Mouse (Mus musculus) hindbrain, postnatal 0 days (tissue): ENCODE data around the gene Trem3. TPM values are rescaled to one million over a fixed set of nuclear protein-coding genes. Genes with fewer than 3 reads are reported as not detected.

ENCODE experiments used
- ATAC-seq: fragments of 200-750 bp; cut with Nextera tagmentation; 2 replicates; pipeline ENCODE4 v1.8.0; 2017; ENCODE audit warnings: mild to moderate bottlenecking, moderate TSS enrichment, moderate library complexity
- DNase-seq: peaks from one replicate; pipeline ENCODE4 v3.0.0-alpha.2; 2015; ENCODE audit warnings: low spot score
- H3K27ac ChIP-seq: fragments of 300-500 bp; sonication (generic); 2 replicates; pipeline ENCODE4 v1.5.1; 2014; ENCODE audit warnings: mild to moderate bottlenecking
- H3K27me3 ChIP-seq: fragments of 300-500 bp; sonication (generic); 2 replicates; pipeline ENCODE4 v1.6.1; 2014; ENCODE audit warnings: low read length, mixed read lengths; ENCODE audit not compliant: insufficient read depth
- H3K36me3 ChIP-seq: fragments of 300-500 bp; sonication (generic); 2 replicates; pipeline ENCODE4 v1.6.1; 2014; ENCODE audit warnings: low read length, mixed read lengths; ENCODE audit not compliant: insufficient read depth
- H3K4me1 ChIP-seq: fragments of 300-500 bp; sonication (generic); 2 replicates; pipeline ENCODE4 v1.6.1; 2014; ENCODE audit warnings: antibody characterized with exemption, low read length, mixed read lengths; ENCODE audit not compliant: insufficient read depth
- H3K4me2 ChIP-seq: fragments of 300-500 bp; sonication (generic); 2 replicates; pipeline ENCODE4 v1.6.1; 2014; ENCODE audit warnings: low read depth, mild to moderate bottlenecking, low read length, moderate library complexity, mixed read lengths
- H3K4me3 ChIP-seq: fragments of 300-500 bp; sonication (generic); 2 replicates; pipeline ENCODE4 v1.5.1; 2014; ENCODE audit warnings: low read length
- H3K9ac ChIP-seq: fragments of 300-500 bp; sonication (generic); replicated peaks from 2 replicates; pipeline ENCODE4 v1.6.1; 2014; ENCODE audit warnings: mild to moderate bottlenecking, low read length, moderate library complexity, mixed read lengths
- H3K9me3 ChIP-seq: fragments of 300-500 bp; sonication (generic); 2 replicates; pipeline ENCODE4 v1.6.1; 2016; ENCODE audit warnings: low read length, mixed read lengths
- CTCF ChIP-seq: IDR thresholded peaks from 2 replicates; pipeline ENCODE4 v1.5.1; 2016; ENCODE audit warnings: antibody characterized with exemption, control low read depth, low read depth
- WGBS: fragments of 180-500 bp; shearing (Covaris S2); extraction: QIAGEN DNeasy Blood & Tissue Kit; methylation state at CpG from one replicate; pipeline ENCODE4 v1.1.7; 2014; 5-methylcytosine and 5-hydroxymethylcytosine counted together
- polyA plus RNA-seq: library from polyadenylated mRNA; unstranded; fragments of >200 nt; fragmentation: Nextera tagmentation; extraction: Ambion mirVana; gene quantifications from 2 replicates; pipeline ENCODE4 v1.2.1, GENCODE M21; 2015
- total RNA-seq: library from RNA; depleted of rRNA; stranded (reverse); fragments of >200 nt; gene quantifications from 2 replicates; pipeline ENCODE4 v1.2.3, GENCODE M21; 2014

Trem3 gene
- total and polyA plus RNA-seq, 2 experiments from 2014 or later: not detected

DNA sequence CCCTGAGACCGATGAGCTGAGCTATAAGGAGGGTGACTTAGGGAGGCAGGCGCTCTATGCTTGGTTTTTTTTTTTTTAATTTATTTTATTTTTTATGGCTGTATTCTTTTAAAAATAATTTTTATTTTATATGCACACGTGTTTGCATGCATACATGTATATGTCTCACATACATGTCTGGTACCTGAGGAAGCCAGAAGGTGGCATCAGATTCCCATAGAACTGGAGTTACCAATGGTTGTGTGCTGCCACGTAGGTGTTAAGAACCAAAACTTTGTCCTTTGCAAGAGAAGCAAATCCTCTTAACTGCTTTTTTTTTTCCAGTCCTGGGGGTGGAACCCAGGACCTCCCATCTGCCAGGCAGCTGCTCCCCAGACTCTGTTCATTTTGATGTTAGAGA, 13.8 kb upstream of the Trem3 start:
- Histone ChIP-seq H3K36me3 (no peaks in the 10 kb centered on the region), H3K4me1 (no peaks in the 10 kb centered on the region), H3K27ac (no peak overlapping the region), H3K9ac (no peak overlapping the region), H3K9me3 (no peaks in the 10 kb centered on the region), H3K4me3 (no peak overlapping the region), H3K4me2 (no peak overlapping the region), H3K27me3 (no peaks in the 10 kb centered on the region)
- WGBS: 92% methylated on average over 4 of the region's 4 CpGs
- TF ChIP-seq CTCF: no peak
- DNase-seq (no peak), ATAC-seq (no peak)

DNA sequence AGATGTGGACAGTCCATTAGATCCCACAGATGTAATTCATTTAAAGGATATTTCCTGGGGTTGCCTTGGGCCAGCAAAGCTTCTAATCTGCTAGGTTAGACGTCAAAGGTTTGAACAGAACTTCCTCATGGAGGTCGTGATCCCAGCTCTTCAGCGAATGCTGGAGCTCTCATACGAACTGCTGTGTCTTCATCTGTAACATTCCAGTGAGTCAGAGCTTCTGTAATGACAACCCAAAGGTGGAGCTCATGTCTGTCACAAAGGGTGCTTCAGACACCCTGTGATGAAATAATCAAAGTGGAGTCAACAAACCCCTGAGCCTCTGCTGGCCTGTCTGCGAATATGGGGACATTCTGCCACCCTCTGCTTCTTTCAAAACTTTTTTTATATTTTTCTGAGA, 13.0 kb upstream of the Trem3 start:
- H3K4me1 ChIP-seq: no peaks in the 10 kb centered on the region
- H3K9me3 ChIP-seq: no peaks in the 10 kb centered on the region
- no peaks in the 10 kb centered on the region for H3K27me3 ChIP-seq
- no peak overlapping the region for H3K9ac ChIP-seq
- H3K27ac ChIP-seq: no peak overlapping the region
- no peak for TF ChIP-seq CTCF
- DNase-seq (no peak), ATAC-seq (no peak)
- no peaks in the 10 kb centered on the region for H3K36me3 ChIP-seq
- no peak overlapping the region for H3K4me2 ChIP-seq
- no peak overlapping the region for H3K4me3 ChIP-seq
- WGBS: 75% methylated on average over 5 of the region's 5 CpGs

DNA sequence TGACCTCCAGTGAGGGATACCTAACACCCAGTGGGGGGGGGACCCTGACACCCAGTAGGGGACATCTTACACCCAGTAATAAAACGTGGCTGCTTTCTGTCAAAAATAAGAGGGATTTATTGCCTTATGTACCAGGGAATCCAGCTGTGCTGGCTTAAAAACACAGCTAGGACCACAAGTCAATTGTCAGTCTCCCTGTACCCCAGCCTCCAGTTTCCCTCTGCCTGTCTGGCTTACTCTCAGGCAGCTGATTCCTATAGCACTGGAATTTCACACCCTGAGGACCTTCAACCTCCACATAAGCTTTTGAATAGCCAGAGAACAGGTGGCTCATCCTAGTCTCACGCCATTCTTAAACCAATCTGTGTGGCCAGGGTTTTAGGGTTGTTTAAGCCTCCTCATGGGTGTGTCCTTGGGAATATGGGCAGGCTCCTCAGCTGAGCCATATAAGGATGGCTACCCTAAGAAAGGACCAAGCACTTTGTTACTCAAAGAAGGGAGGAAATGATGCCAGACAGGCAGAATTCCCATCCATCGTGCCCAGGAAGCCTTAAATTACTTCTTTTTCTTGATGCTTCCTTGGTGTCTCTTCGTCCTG, 11.7 kb upstream of the Trem3 start:
- Histone ChIP-seq H3K27ac (no peak overlapping the region), H3K27me3 (no peaks in the 10 kb centered on the region), H3K36me3 (no peaks in the 10 kb centered on the region), H3K9ac (no peak overlapping the region), H3K9me3 (no peaks in the 10 kb centered on the region), H3K4me1 (no peaks in the 10 kb centered on the region), H3K4me2 (no peak overlapping the region), H3K4me3 (no peak overlapping the region)
- ATAC-seq (no peak), DNase-seq (no peak)
- no peak for TF ChIP-seq CTCF
- WGBS: 62% methylated on average over 4 of the region's 4 CpGs

DNA sequence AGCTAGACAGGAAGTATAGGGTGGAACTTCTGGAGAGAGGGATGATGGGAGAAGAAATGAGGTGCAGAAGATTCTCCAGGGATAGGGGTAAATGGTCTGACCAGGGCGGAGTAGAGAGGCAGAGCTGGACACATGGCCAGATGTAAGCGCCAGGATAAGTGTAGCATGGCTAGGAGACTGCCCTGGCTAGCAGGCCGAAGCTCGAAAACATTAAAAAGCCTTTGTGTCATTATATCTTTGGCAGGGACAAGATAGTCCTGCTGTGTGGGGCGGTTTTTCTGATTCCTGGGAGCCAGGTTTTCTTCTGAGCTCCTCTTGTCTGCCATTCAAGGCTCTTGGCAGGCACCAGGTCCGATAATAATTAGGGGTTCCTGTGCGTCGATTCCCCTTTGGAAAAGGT, 10.0 kb upstream of the Trem3 start:
- no peak overlapping the region for H3K27ac ChIP-seq
- no peaks in the 10 kb centered on the region for H3K27me3 ChIP-seq
- no peaks in the 10 kb centered on the region for H3K4me1 ChIP-seq
- no peaks in the 10 kb centered on the region for H3K9me3 ChIP-seq
- TF ChIP-seq CTCF: no peak
- no peak overlapping the region for H3K4me2 ChIP-seq
- H3K36me3 ChIP-seq: no peaks in the 10 kb centered on the region
- no peak for DNase-seq
- ATAC-seq: no peak
- no peak overlapping the region for H3K9ac ChIP-seq
- 83% methylated on average over 8 of the region's 8 CpGs for WGBS
- H3K4me3 ChIP-seq: no peak overlapping the region

GRCm38 (mm10) chr17:48249039-48249438, 1.5 kb downstream of the Trem3 start:
- ATAC-seq: no peak
- Histone ChIP-seq H3K9me3 (no peaks in the 10 kb centered on the region), H3K27me3 (no peaks in the 10 kb centered on the region)

GRCm38 (mm10) chr17:48249501-48249900, 1.9 kb downstream of the Trem3 start:
- H3K4me1 ChIP-seq: no peaks in the 10 kb centered on the region
- WGBS: 83% methylated on average over 11 of the region's 11 CpGs
- no peak overlapping the region for H3K9ac ChIP-seq
- H3K27ac ChIP-seq: no peak overlapping the region
- TF ChIP-seq CTCF: no peak
- no peaks in the 10 kb centered on the region for H3K27me3 ChIP-seq
- no peaks in the 10 kb centered on the region for H3K9me3 ChIP-seq
- DNase-seq (no peak), ATAC-seq (no peak)
- no peaks in the 10 kb centered on the region for H3K36me3 ChIP-seq
- no peak overlapping the region for H3K4me2 ChIP-seq
- no peak overlapping the region for H3K4me3 ChIP-seq

More at GRCm38 (mm10) chr17:48249039-48249438, 1.5 kb downstream of the Trem3 start:
- Histone ChIP-seq H3K4me1 (no peaks in the 10 kb centered on the region), H3K36me3 (no peaks in the 10 kb centered on the region), H3K4me2 (no peak overlapping the region), H3K4me3 (no peak overlapping the region), H3K27ac (no peak overlapping the region), H3K9ac (no peak overlapping the region)
- no peak for DNase-seq
- TF ChIP-seq CTCF: no peak

- TF ChIP-seq CTCF: no peak
Measured at GRCm38 (mm10) chr17:48250631-48251030, 3.1 kb downstream of the Trem3 start.

More at GRCm38 (mm10) chr17:48250631-48251030, 3.1 kb downstream of the Trem3 start:
- no peaks in the 10 kb centered on the region for H3K9me3 ChIP-seq
- no peak for DNase-seq
- no peaks in the 10 kb centered on the region for H3K27me3 ChIP-seq
- H3K4me3 ChIP-seq: no peak overlapping the region
- H3K36me3 ChIP-seq: no peaks in the 10 kb centered on the region
- H3K4me2 ChIP-seq: no peak overlapping the region
- no peaks in the 10 kb centered on the region for H3K4me1 ChIP-seq
- no peak for ATAC-seq
- H3K9ac ChIP-seq: no peak overlapping the region
- no peak overlapping the region for H3K27ac ChIP-seq
- 93% methylated on average over 7 of the region's 7 CpGs for WGBS
